Mouse (Mus musculus): ENCODE data around the gene Fam172a. TPM values are rescaled to one million over a fixed set of nuclear protein-coding genes. Genes with fewer than 3 reads are reported as not detected.

The Fam172a gene
- polyA plus RNA-seq, 1 experiment from 2014 or later, result 15.6 TPM

GRCm38 (mm10) chr13:78090701-78091100, 388.9 kb downstream of the Fam172a start:
- Histone ChIP-seq H3K9me3 (replicated peaks) (no peaks in the 10 kb centered on the region), H3K9ac (no peak overlapping the region)
- no peak for ATAC-seq

DNA sequence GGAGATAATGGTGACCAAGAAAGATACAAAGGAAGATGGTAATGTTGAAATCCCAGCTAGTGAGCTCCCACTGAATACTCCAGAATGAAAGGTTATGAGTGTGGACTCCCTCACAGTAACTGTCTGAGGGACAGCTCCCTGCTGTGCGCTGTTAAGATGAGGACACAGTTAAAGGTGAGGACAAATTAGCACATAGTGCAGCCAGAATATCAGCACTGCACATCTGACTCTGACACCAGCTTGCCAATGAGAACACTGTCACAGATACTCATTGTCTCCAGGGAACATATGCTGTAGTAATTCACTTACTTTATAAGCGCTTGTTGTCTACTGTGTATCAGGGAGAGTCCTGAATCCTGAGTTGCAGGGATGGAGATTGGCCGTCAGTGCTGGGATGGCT, 390.1 kb downstream of the Fam172a start:
- no peak overlapping the region for H3K4me2 ChIP-seq
- ATAC-seq, result no peak
- 82% methylated on average over 3 of the region's 3 CpGs for WGBS (ENCODE audit: insufficient replicate concordance)

More at GRCm38 (mm10) chr13:78090701-78091100, 388.9 kb downstream of the Fam172a start:
- Histone ChIP-seq H3K36me3 (no peaks in the 10 kb centered on the region), H3K4me2 (no peak overlapping the region), H3K27me3 (replicated peaks) (no peaks in the 10 kb centered on the region), H3K4me1 (no peaks in the 10 kb centered on the region), H3K4me3 (no peak overlapping the region), H3K27ac (no peak overlapping the region)

DNA sequence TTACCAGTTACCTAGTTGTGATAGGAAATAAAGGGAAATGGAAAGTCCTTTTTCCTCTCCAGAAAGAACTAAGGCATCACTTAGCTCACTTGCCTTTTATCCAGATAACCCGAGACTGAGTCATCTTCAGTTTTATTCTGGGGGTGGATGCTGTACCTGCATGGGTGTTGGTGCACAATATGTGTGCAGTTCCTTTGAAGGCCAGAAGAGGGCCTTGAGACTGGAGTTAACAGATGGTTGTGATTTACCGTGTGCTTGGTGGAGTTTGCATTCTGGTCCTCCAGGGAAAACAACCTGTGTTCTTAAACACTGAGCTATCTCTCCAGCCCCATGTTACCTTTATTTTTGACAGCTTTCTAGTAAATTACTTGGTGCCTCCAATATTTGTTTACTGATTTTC, 392.5 kb downstream of the Fam172a start:
- 69% methylated on average over 2 of the region's 2 CpGs for WGBS (ENCODE audit: insufficient replicate concordance)
- Histone ChIP-seq H3K27ac (no peak overlapping the region), H3K9ac (no peak overlapping the region), H3K27me3 (replicated peaks) (no peaks in the 10 kb centered on the region), H3K36me3 (no peaks in the 10 kb centered on the region), H3K9me3 (replicated peaks) (no peaks in the 10 kb centered on the region), H3K4me1 (no peaks in the 10 kb centered on the region), H3K4me2 (no peak overlapping the region), H3K4me3 (no peak overlapping the region)
- ATAC-seq, result no peak

More for the DNA sequence above, 390.1 kb downstream of the Fam172a start:
- Histone ChIP-seq H3K9ac (no peak overlapping the region), H3K9me3 (replicated peaks) (no peaks in the 10 kb centered on the region), H3K4me3 (no peak overlapping the region), H3K36me3 (no peaks in the 10 kb centered on the region), H3K4me1 (no peaks in the 10 kb centered on the region), H3K27me3 (replicated peaks) (no peaks in the 10 kb centered on the region), H3K27ac (no peak overlapping the region)

GRCm38 (mm10) chr13:78095071-78095973, 393.5 kb downstream of the Fam172a start:
- WGBS (ENCODE audit: insufficient replicate concordance), result 63% methylated on average over 1 of the region's 1 CpGs
- Histone ChIP-seq H3K36me3 (no peaks in the 10 kb centered on the region), H3K9me3 (replicated peaks) (no peaks in the 10 kb centered on the region), H3K4me2 (no peak overlapping the region), H3K27ac (no peak overlapping the region), H3K4me3 (no peak overlapping the region), H3K9ac (no peak overlapping the region), H3K4me1 (no peaks in the 10 kb centered on the region), H3K27me3 (replicated peaks) (no peaks in the 10 kb centered on the region)
- no peak for ATAC-seq

- Histone ChIP-seq H3K27ac (no peak overlapping the region), H3K4me3 (no peak overlapping the region), H3K4me2 (no peak overlapping the region), H3K36me3 (no peaks in the 10 kb centered on the region), H3K4me1 (no peaks in the 10 kb centered on the region), H3K9ac (no peak overlapping the region), H3K27me3 (replicated peaks) (no peaks in the 10 kb centered on the region), H3K9me3 (replicated peaks) (no peaks in the 10 kb centered on the region)
- no peak for ATAC-seq
- 57% methylated on average over 5 of the region's 5 CpGs for WGBS (ENCODE audit: insufficient replicate concordance)
Observed at GRCm38 (mm10) chr13:78098858-78099445, 397.1 kb downstream of the Fam172a start.

DNA sequence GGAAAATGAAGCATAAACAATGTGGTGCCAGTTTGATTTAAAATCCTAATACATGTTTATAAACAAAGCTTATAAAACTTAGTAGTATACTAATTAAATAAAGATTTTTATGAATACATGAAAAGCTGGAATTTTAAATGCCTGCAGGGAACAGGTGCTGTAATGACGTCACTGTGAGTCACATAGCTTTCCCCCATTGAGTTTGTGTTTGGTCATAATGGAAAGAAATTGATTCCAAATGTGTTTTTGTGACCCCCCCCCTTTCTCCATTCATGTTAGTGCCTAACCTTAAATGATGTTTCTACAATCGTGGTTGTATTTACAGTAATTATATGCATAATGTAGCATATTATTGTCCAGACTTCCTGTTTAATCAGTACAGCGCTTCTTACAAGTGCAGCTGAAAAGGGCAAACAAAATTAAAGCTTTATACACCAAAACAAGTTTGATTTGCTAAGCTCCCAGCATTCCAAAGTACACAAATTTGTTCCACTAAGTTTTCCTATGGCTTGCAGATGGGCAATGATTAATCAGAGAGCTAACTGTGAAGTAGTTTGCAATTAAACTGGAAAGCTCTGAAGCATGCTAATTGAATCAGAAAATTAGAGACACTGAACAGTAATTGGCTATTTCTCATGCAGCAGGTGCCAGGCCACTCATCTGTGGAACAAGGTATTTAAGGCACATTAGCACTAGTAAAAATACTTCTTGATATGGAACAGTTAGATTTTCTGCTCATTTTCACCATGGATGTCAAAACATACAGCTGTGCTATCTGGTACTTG, 398.1 kb downstream of the Fam172a start:
- no peak overlapping the region for H3K9ac ChIP-seq
- no peaks in the 10 kb centered on the region for H3K36me3 ChIP-seq
- H3K4me1 ChIP-seq, result no peaks in the 10 kb centered on the region
- H3K4me2 ChIP-seq, result no peak overlapping the region
- no peak for ATAC-seq
- H3K4me3 ChIP-seq, result no peak overlapping the region
- WGBS (ENCODE audit: insufficient replicate concordance), result 66% methylated on average over 3 of the region's 3 CpGs
- H3K27ac ChIP-seq, result no peak overlapping the region
- no peaks in the 10 kb centered on the region for H3K27me3 ChIP-seq (replicated peaks)
- no peaks in the 10 kb centered on the region for H3K9me3 ChIP-seq (replicated peaks)

DNA sequence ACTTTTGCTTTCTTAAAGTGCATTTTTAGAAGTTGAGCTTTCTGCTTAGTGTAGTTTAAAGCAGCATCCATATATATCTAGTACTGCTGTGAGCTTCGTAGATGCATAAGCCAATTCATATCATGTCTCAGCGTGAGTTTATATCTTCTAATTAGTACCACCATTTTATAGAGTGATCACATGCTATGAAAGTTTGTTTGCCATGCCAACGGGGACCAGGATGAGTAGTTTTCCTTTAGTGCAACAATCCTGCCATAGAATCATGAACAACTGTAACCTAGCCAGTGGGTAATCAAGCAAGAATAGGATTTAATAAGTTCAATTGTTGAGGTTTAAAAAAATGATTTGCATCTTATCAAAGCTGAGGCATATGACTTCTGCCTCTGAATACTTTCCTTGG, 398.8 kb downstream of the Fam172a start:
- Histone ChIP-seq H3K9me3 (replicated peaks) (no peaks in the 10 kb centered on the region), H3K4me2 (no peak overlapping the region), H3K4me1 (no peaks in the 10 kb centered on the region), H3K36me3 (no peaks in the 10 kb centered on the region), H3K27me3 (replicated peaks) (no peaks in the 10 kb centered on the region), H3K4me3 (no peak overlapping the region), H3K9ac (no peak overlapping the region), H3K27ac (no peak overlapping the region)
- ATAC-seq, result no peak
- 69% methylated on average over 3 of the region's 3 CpGs for WGBS (ENCODE audit: insufficient replicate concordance)

GRCm38 (mm10) chr13:78102337-78102736, 400.5 kb downstream of the Fam172a start:
- H3K27me3 ChIP-seq (replicated peaks), result no peaks in the 10 kb centered on the region
- H3K9ac ChIP-seq, result no peak overlapping the region
- no peak overlapping the region for H3K4me2 ChIP-seq
- H3K4me1 ChIP-seq, result no peaks in the 10 kb centered on the region
- H3K9me3 ChIP-seq (replicated peaks), result no peaks in the 10 kb centered on the region
- 57% methylated on average over 2 of the region's 2 CpGs for WGBS (ENCODE audit: insufficient replicate concordance)
- ATAC-seq, result no peak
- H3K27ac ChIP-seq, result no peak overlapping the region
- no peaks in the 10 kb centered on the region for H3K36me3 ChIP-seq
- H3K4me3 ChIP-seq, result no peak overlapping the region

GRCm38 (mm10) chr13:78104851-78105250, 403.0 kb downstream of the Fam172a start:
- Histone ChIP-seq H3K27me3 (replicated peaks) (no peaks in the 10 kb centered on the region), H3K9me3 (replicated peaks) (no peaks in the 10 kb centered on the region), H3K36me3 (no peaks in the 10 kb centered on the region), H3K4me2 (no peak overlapping the region), H3K4me3 (no peak overlapping the region), H3K27ac (no peak overlapping the region), H3K9ac (no peak overlapping the region), H3K4me1 (no peaks in the 10 kb centered on the region)
- 75% methylated on average over 3 of the region's 3 CpGs for WGBS (ENCODE audit: insufficient replicate concordance)
- no peak for ATAC-seq

DNA sequence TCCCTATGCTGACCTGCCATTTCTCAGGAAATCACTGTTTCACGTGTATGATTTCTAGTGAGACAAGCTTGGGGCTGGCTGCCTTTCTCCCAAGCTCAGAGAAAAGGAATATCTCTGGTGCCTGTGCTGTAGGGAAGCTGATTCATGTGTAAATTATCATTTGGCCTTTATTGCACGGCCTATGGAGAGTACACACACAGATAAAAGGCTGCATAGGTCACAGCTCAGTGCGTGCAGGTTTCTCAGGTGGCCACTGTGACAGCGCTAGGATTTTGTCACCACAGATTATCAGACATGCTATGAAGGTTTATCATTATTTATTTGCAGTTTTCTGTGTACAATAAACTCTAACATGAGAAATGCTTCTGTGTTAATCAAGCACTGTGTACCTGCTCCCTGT, 408.8 kb downstream of the Fam172a start:
- ATAC-seq, result no peak
- Histone ChIP-seq H3K4me1 (no peaks in the 10 kb centered on the region), H3K4me2 (no peak overlapping the region), H3K4me3 (no peak overlapping the region), H3K9me3 (replicated peaks) (no peaks in the 10 kb centered on the region), H3K27ac (no peak overlapping the region), H3K27me3 (replicated peaks) (no peaks in the 10 kb centered on the region), H3K9ac (no peak overlapping the region), H3K36me3 (no peaks in the 10 kb centered on the region)
- 69% methylated on average over 4 of the region's 4 CpGs for WGBS (ENCODE audit: insufficient replicate concordance)

- Histone ChIP-seq H3K27me3 (replicated peaks) (no peaks in the 10 kb centered on the region), H3K9ac (no peak overlapping the region), H3K4me2 (no peak overlapping the region), H3K4me1 (no peaks in the 10 kb centered on the region), H3K9me3 (replicated peaks) (no peaks in the 10 kb centered on the region), H3K27ac (no peak overlapping the region), H3K4me3 (no peak overlapping the region), H3K36me3 (no peaks in the 10 kb centered on the region)
- ATAC-seq, result no peak
- WGBS (ENCODE audit: insufficient replicate concordance), result 80% methylated on average over 4 of the region's 4 CpGs
Observed at GRCm38 (mm10) chr13:78113978-78114377, 412.1 kb downstream of the Fam172a start.

DNA sequence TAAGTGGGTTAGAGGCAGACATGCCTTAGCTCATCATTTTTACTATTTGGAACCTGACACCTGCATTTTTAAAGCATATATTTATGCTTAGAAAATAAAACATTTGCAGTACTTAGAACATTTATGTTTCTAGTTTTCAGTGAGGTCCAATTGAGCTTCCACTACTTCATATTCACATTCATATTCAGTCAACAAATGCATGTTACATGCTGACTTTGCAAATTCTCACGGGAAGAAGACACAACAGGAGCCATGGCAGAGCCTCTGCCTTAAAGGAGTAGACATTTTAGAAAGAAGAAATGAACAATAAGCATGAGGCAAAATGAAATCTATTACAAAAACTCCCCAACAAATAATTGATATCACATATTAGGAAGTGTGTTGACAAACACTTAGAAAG, 416.9 kb downstream of the Fam172a start:
- WGBS (ENCODE audit: insufficient replicate concordance), result 71% methylated on average over 1 of the region's 1 CpGs
- no peak overlapping the region for H3K9ac ChIP-seq
- H3K4me3 ChIP-seq, result no peak overlapping the region
- H3K4me1 ChIP-seq, result no peaks in the 10 kb centered on the region
- no peak overlapping the region for H3K27ac ChIP-seq
- H3K4me2 ChIP-seq, result no peak overlapping the region
- H3K27me3 ChIP-seq (replicated peaks), result no peaks in the 10 kb centered on the region
- ATAC-seq, result no peak
- H3K36me3 ChIP-seq, result no peaks in the 10 kb centered on the region
- H3K9me3 ChIP-seq (replicated peaks), result no peaks in the 10 kb centered on the region
